Mouse (Mus musculus): Measurements from ENCODE around the gene Pou3f1.
"Not testable (repeated sequence)": the region's sequence is repeated elsewhere in the genome, so short reads cannot be mapped to it uniquely, and the experiment has no call there.

The Pou3f1 gene

DNA sequence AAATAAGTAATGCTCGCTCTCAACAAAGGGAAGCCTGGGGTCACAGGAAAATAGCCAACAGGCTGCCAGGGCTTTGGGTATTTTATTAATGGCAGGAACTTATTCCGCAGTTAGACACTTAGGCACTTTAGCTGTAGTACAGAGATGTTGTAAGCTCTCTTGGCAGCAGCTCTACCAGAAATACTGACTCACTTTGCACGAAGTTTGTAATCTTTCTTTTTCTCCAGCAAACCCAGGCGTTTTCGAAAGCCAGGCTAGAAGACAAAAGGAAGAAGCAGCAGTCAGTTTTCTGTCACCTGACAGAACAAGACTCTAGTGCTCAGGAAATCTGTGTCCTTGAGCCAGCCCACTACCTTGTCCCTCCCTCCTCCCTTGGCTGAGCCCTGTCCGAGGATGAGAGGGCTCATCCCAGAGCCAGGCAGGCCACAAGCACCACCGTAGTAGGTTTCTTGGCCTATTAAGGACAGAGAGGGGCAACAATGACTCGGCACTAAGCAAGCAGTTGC lies 29.3 kb downstream of the Pou3f1 start:
- no peak for DNase-seq (ENCODE audit: low read depth, low spot score)

DNA sequence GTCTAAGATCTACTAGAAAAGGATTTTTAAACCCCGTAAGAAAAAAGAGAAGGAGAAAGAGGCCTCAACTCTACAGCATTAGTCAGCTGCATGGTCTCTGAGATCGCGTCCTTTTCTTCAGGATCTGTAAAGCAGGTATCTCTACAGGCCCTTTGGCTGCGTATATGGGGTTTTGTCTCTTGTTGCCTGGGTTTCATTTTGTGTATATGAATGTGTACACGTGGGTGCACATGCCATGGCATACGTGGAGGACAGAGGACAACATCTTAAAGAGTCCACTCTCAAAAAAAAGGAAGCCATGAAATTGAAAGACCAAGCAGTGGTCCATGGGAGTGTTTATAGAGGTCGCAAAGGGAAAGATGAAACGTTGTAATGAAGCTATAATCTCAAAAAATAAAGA lies 34.8 kb downstream of the Pou3f1 start:
- no peak for DNase-seq (ENCODE audit: low read depth, low spot score)

DNA sequence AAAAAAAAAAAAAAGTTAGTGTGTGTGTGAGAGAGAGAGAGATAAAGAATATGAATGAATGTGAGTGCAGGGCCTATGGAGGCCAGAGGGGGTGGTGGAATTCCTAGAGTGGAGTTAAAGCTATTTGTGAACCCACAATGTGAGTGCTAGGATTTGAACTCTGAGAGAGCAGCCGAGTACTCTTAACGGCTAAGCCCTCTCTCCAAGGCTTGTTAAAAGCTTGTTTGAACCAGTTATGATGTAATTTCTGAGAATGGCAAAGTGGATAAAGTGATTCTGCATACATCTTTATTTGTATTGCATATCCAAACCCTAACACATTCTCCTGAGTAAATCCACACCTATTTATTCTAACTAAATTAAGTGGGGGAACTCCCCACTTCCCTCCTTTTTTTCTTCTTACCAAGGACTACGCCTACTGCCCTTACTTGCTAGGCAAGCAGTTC lies 35.8 kb downstream of the Pou3f1 start:
- no peak for DNase-seq (ENCODE audit: low read depth, low spot score)

DNA sequence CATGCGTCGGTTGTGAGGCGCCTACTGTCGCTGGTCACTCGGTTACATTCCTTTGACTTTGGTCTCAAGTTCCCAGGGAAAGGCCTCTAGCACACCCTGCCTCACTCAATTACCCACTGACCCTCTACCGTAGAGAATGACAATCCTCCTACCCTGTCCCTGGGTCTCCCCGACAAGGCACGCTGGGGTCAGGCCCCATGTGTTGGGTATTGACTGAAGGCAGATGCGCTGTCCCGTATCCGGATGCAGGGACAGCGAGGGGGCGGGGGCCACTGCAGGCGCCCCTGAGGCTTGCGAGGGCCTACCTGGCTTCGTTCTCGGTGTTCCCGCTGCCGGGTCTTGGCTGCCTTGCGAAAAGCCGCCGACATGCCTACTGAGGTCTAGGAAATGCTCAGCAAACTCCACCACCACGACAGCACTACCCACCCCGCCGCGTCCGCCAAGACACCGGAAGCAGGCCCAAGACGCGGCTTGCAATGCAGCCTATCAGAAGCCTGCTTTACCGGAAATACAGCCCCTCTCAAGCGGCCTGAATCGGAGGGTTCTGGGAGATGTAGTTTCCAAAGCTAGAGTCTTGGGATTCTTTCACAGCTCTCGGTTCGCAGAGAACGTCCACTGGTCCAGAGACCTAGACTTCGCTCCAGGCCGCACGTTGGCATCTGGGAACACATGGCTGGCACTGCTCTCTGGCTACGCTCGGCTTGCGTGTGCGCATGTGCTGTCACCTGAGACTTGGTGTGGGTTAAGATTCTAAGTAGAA lies 36.7 kb downstream of the Pou3f1 start, which contains the start of gene Utp11:
Utp11 (minus strand) TSS at position 466 of the 760 bp plus-strand sequence.
- DNase-seq (ENCODE audit: low read depth, low spot score), result no peak

DNA sequence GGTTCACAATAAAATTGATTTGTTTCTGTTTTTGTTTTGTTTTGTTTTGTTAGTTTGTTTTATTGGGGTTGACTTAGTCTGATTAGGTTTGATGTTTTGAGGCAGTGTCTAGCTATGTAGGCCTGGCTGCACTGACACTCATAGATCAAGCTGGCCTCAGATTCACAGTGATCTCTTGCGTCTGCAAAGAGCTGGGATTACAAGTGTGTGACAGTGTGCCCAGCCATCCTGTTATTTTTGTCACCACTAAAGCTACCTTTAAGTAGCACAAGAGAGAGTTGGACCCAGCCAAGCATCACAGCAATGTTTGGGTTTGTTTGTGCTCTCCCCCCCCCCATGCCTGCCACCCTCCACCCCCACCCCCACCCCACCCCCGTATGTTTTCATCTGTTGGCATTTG lies 38.0 kb downstream of the Pou3f1 start:
- DNase-seq (ENCODE audit: low read depth, low spot score), result no peak

DNA sequence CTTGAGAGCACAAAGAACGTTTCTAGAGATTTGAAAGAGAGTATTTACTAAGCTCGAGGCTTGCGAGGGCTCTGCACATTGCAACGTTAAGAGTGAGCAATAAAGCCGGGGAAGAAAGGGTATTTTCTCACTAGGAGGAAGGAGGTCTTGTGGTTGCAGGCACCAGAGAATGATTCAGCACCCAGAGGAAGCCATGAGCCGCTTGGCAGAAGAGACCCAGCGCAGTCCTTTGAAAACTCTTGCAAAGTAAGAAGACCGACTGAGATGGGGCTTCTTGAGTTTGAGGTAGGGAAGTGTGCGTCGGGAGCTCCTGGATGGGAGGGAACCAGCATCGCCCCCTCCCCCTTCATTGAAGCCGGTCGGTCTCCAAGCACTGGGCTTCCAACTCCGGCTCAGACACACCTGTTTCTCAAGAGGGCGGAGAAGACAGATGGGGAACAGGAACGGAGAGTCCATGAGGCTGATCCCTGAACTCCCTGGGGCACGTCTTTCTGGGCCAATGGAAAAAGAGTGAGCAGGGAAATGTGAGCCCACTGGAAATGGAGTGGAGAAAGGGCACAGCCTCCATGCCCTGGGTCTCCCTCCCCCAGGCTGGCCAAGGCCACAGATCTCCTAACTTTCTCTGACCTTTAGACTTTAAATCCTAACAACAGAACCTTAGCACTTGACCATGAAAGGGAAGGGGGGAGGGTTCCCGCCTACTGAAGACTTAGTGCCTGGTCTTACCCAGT lies 39.3 kb downstream of the Pou3f1 start:
- no peak for DNase-seq (ENCODE audit: low read depth, low spot score)

DNA sequence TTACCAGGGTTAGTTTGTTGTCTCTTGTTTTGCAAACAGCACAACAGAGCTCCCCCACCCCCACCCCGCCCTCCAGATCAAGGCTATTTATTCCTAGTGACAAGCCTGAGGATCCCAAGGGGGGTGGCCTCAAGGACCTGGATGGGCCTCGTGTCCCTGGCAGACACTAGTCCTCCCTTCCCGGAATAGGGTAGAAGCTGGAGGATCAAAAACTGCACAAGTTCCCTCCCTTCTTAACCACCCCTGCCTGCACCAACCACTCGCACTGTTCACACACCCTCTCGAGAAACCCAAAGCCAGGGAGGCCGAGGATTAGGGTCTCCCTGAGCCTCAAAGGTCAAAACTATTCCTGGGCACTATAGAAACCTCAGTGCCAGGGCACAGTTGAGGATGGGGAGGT lies 43.2 kb downstream of the Pou3f1 start:
- DNase-seq (ENCODE audit: low read depth, low spot score), result no peak

DNA sequence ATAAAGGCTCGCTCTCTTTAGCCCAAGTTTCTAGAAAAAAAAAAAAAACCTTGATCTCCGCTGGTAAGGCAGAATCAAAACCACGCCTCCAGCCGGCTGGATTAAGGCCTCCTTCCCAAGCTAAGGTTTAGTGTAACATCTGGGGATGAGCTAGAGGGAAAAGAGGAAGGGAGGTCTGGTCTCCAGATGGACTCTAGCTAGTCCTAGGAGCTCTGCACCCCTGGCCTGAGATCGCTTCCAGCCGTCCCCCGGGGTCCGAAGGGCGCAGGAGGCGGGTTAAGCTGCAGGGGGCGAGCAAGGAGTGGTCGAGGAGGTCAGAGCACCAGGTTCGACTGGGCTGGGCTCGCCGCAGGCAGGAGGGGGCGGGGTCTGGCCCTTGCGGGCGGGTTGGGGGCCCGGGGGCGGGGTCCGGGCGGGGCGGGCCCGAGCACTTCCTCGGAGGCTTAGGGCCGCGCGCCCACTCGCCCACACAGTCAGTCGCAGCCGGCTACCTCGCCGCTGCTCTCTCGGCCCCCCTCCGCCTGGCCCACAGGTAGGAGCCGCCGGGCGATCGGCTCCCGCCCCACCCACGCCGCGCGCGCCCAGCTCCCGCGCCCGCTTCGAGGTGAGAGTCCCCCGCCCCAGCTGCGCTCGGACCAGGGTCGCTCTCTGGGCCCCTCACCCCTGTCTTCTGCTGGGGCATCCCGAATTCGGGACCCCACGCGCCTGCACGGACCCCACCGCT lies 43.8 kb downstream of the Pou3f1 start, which contains the start of gene Fhl3:
Fhl3 (plus strand) TSS at position 454 of the 724 bp plus-strand sequence.
- DNase-seq (ENCODE audit: low read depth, low spot score), result no peak

DNA sequence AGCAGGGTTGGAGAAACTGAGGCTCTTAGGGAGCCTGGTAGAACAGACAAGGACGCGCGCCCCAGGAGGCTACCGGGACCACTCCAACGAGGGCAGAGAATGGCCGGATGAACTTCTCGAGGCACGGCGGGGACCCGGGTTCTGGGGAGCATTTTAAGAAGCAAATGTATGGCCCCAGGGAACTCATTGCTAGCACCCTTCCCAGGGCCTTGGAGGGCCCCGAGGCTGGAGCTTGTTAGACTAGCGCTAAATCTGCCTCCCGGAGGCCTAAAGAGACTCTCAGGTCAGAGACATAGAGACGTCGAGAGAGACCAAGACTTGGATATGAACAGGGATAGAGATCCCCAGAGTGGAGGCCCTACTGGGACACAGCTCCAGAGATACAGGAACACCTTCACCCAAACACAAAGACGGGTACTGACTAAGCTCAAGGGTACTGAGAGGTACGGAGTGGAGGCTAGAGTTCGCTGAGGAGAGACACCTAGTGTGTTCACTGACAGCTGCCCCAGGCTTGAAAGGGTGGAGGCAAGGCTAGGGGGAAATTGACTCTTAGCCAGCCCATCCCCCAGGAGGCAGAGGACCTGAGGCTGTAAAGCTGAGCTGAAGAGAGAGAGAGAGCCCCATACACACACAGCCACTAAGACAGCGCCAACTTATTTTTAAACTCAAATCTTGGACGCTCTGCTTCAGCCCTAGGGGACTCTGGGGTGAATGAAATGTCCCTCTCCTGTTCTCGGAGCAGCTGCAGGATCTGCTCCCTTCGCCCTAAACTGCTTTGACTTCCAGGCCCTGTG lies 44.6 kb downstream of the Pou3f1 start:
- DNase-seq (ENCODE audit: low read depth, low spot score), result no peak

DNA sequence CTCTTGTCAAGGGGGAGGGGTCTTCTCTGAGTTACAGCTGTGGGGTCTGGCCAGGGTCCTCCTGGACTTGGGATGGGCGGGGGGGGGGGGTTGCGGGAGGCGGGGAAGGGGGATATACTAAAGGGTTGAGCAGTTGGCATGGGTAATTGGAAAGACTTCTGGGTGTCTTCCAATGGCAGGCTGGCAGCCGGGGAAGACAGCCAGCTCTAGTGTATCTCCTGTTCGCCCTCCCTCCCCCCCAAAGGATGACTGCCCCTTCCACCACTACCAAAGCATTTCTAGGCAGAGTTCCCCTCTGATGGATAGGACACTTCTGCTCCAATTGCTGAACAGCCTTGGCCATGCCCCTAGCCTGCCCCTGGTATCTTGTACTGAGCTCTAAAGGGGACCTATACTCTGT lies 45.3 kb downstream of the Pou3f1 start:
- no peak for DNase-seq (ENCODE audit: low read depth, low spot score)

DNA sequence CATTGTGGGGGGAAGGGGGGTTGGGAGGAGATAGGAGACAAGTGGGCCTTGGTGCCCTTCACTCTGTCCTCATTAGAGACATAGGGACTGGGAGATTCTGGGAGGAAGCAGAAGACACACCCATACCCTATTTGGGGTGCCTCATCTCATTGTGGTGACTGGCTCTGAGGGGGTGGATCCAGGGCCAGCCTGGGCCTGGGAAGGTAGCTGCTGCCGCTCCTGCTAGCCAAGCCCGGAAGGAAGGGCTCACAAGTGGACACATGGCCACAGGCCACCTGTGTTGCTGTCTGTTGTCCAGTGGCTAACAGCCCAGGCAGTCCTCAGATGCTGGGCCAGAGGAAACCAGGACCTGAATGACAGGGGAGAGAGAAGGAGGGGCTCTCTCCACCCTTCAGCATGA lies 46.8 kb downstream of the Pou3f1 start:
- DNase-seq (ENCODE audit: low read depth, low spot score), result no peak

DNA sequence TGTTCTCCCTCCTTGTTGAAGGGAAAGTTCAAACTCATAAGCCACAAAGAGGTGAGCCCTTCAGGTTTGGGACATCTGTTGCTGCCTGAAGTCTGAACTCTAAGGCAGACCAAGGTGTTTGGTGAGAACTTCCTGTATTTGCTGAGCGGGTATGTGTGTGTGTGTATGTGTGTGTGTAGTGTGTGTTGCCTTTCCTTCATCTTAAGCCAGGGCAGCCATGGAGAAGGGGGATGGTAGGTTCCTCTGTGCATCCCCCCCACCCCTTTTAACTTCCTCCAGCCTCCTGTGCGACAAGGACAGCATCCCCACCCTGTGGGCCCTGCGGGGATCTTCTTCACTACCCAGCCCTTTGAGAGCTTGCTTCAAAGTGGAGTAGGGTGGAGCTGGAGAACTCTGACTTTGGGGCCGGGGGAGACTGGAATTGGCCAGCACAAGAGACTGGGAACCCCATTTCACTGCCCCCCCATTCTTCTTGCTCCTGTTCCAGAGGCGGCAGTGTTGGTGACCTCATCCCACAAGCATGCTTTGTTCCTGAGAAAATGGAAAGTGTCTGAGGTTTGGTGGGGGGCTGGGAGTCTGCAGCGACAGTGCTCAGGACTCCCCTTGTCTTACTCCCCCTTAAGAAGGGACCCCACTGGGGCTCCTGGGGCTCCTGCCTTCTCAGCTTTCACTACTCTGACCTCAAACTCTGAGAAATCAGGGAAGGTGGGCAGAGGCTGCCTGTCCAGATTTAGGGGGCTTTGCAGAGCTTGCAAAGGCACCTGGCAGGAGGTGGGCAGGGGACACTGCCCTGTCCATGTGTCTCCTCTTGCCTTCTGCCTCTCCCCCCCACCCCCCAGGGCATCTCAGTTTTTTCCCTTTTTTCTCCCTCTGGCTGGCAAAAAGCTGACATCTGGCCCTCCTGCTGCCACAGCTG lies 47.5 kb downstream of the Pou3f1 start:
- no peak for DNase-seq (ENCODE audit: low read depth, low spot score)

DNA sequence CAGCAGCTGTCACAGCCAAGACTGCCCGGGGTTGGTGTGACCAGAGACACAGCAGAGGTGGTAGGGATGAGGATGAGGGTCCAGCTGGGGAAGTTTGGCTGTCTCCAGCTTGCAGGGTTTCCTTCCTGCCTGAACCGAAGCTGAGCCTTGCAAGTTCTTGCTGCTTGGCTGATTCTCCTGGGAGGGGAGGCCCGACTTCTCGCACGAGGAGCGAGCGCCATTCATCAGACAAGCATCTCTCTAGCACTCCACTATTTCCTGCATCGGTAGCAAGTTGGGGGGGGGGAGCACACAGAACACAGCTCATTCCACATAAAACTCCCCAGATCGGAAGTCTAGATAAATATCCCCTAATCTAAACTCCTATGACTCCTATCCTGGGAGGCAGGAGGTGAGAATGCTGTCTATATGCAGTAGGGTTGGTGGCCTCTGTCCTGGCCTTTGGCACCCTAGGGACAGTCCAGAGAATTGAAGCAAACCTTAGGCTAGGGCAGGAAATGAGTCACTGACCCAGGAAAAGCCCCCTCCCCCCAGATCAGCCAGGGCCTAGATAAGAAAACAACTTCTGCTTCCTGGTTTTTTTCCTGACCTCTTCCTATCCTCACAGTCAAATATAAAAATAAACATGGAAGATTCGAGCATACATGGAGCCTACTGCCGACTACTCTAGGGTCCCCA lies 48.3 kb downstream of the Pou3f1 start:
- DNase-seq (ENCODE audit: low read depth, low spot score), result no peak

DNA sequence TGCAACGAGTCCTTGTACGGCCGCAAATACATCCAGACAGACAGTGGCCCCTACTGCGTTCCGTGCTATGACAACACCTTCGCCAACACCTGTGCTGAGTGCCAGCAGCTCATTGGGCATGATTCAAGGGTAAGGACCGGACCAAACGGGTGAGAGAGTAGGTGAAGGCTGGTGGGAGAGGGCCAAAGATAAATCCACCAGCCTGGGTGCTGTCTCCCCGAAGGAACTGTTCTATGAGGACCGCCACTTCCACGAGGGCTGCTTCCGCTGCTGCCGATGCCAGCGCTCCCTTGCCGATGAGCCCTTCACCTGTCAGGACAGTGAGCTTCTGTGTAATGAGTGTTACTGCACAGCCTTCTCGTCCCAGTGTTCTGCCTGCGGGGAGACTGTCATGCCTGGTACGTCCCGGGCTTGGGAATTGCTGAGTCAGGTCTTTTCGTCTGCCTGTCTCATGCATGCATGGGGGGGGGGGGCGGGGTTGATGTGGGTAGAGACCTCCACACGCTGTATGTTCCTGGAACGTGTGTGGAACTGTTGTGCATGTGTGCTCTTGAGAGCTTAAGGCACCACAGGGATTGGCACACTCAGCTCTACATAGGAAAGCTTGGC lies 49.2 kb downstream of the Pou3f1 start:
- no peak for DNase-seq (ENCODE audit: low read depth, low spot score)

DNA sequence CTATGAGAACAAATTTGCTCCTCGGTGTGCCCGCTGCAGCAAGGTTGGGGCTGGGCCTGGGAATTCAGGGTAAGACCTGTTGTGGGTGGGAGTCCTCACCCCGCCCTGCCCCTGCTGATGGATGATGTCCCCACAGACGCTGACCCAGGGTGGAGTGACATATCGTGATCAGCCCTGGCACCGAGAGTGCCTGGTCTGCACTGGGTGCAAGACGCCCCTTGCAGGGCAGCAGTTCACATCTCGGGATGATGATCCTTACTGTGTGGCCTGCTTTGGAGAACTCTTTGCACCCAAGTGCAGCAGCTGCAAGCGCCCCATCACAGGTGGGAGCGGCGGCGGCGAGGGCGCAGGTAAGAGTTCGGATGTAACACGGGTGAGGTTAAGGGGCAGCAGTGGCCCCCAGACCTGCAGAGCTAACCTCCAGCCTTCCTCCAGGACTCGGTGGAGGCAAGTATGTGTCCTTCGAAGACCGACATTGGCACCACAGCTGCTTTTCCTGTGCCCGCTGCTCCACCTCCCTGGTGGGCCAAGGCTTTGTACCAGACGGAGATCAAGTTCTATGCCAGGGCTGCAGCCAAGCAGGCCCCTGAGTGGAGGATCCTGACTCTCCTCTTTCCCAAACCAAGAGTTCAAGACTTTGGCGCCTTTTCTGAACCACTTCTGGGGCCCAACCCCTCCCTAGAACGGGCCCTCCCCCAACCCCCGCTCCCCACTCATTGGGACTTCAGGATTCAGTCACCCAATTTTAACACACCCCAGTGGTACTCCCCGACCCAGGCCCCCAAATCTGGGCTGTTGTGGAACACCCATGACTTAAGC lies 51.0 kb downstream of the Pou3f1 start:
- DNase-seq (ENCODE audit: low read depth, low spot score), result not testable (repeated sequence)

DNA sequence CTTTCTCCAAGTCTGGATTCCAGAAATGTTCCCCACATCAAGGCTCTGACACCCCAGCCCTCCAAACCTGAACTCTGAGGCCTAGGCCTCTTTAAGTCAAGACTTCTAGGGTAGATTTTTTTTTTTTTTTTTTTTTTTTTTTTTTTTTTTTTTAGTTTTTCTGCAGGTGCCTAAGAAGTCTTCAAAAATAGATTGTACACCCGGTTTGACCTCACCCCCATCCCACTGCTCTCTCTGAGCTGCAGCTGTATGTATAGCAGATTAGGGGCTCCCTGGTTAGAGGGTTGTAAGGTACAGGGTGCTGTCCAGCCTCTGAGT lies 51.6 kb downstream of the Pou3f1 start:
- not testable (repeated sequence) for DNase-seq (ENCODE audit: low read depth, low spot score)

DNA sequence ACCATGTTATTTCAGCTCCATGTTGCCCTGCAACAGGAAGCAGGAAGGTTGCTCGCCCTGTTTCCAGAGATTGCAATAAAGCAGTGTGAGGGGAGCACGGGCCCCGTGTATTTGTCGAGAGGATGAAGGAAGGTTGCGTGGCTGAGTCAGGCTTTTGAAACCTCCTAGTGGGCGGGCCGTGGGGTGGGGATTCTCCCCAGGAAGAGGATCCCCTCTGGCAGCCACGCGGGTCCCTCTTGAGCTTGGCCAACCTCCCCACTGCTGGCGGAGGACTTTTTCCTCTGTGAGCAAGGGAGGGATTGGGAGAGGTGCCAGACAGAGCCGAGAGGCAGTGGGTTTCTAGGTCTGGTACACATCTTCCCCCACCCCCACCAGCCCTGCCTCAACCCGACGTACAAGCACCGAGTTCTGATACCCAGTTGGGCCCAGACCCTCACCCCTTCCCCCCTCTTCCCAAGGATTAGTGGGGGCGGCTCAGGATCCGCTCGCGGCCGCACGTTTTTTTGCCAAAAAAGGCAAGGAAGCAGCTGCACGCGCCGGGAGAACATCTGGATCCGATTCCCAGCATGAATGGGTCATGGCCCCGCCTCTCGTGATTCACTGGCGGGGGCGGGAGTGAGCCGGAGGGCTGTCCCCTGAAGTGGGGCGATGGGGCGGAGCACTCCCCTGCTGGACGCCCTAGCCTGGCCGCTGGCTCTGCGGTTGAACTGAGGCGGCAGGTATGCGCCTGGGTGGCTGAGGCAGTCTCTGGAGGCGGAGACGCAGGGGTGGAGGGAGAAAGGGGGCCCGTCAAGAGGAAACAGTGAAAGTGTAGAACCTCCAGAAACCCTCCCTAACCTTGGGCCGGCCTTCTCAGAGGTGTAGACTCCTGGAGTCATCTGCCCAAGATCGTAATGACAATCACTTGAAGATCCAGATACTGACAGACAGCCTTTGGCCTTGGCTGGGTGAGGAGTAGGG lies 52.2 kb downstream of the Pou3f1 start:
- DNase-seq (ENCODE audit: low read depth, low spot score), result no peak

Measured in WW6 (cell line).